ENCODE assay signal across 10 mouse cellular contexts in genomic region chr10:62557736-62558135, GRCm38 (mm10). TPM values are rescaled to one million over a fixed set of nuclear protein-coding genes. Genes with fewer than 3 reads are reported as not detected.
DNase-seq lines count a peak whose midpoint lies in the region; ATAC-seq and TF ChIP-seq lines count a peak whose summit lies in the region.
"Had no signal": no experiment of that assay in that cellular context is flagged by ENCODE, and none has a peak within 500 bp of the region (broad histone marks: within the 10 kb centered on the region; RNA-seq: fewer than 3 reads in every experiment).

No protein-coding gene starts in this region.

- WGBS in cerebellum, adult 2 months: 82% methylated on average over 1 of the region's 1 CpGs
- WGBS in lung, embryonic 14.5 days: 78% methylated on average over 1 of the region's 1 CpGs
- 90% methylated on average over 1 of the region's 1 CpGs for WGBS in heart, embryonic 11.5 days (ENCODE audit: insufficient replicate concordance)

- no peaks in the 10 kb centered on the region for H3K27me3 ChIP-seq in cerebellum, adult 2 months (ENCODE audit: control insufficient read depth, insufficient read depth, low read length)
- H3K27me3 ChIP-seq in lung, embryonic 14.5 days (ENCODE audit: insufficient read depth, low read length): no peaks in the 10 kb centered on the region
- H3K27me3 ChIP-seq in heart, embryonic 11.5 days (ENCODE audit: control insufficient read depth, insufficient read depth, low read length): no peaks in the 10 kb centered on the region
- H3K27me3 ChIP-seq: embryonic facial prominence, embryonic 13.5 days had no signal

- no peak for ATAC-seq in lung, embryonic 14.5 days (ENCODE audit: insufficient read depth)
- ATAC-seq in megakaryocyte, adult 5-6 weeks (ENCODE audit: poor library complexity, severe bottlenecking): 0 out of 2 replicates have a peak, but pooled peaks have one; percentile 24
- no peak for ATAC-seq in heart, embryonic 11.5 days (replicated peaks; ENCODE audit: insufficient number of reproducible peaks, low FRiP score, low TSS enrichment)

- no peak overlapping the region for H3K9ac ChIP-seq in lung, embryonic 14.5 days
- no peak overlapping the region for H3K9ac ChIP-seq in heart, embryonic 11.5 days (ENCODE audit: low read depth, low read length)
- H3K9ac ChIP-seq: embryonic facial prominence, embryonic 13.5 days had no signal

- TF ChIP-seq CTCF in cerebellum, adult 2 months (IDR thresholded peaks at IDR 0.05; ENCODE audit: borderline replicate concordance, insufficient read depth, low read depth, low read length): peak; percentile 53; the same call in 1 of the 2 replicates
- peak; percentile 65 for TF ChIP-seq CTCF in lung, embryonic 14.5 days (IDR thresholded peaks at IDR 0.05; ENCODE audit: low read depth)

- peaks cover 45% of the 10 kb centered on the region for H3K36me3 ChIP-seq in lung, embryonic 14.5 days (ENCODE audit: insufficient read depth)
- peaks cover 12% of the 10 kb centered on the region for H3K36me3 ChIP-seq in heart, embryonic 11.5 days (ENCODE audit: control insufficient read depth, insufficient read depth, low read length)

- no peaks in the 10 kb centered on the region for H3K4me1 ChIP-seq in cerebellum, adult 2 months (ENCODE audit: control insufficient read depth, insufficient read depth, low read length)
- H3K4me1 ChIP-seq in lung, embryonic 14.5 days (ENCODE audit: insufficient read depth): no peaks in the 10 kb centered on the region
- H3K4me1 ChIP-seq in heart, embryonic 11.5 days (ENCODE audit: control insufficient read depth, insufficient read depth, low read length): no peaks in the 10 kb centered on the region
- H3K4me1 ChIP-seq: embryonic facial prominence, embryonic 13.5 days had no signal

- no peak overlapping the region for H3K4me2 ChIP-seq in lung, embryonic 14.5 days
- no peak overlapping the region for H3K4me2 ChIP-seq in heart, embryonic 11.5 days
- H3K4me2 ChIP-seq: embryonic facial prominence, embryonic 13.5 days had no signal

- no peak for TF ChIP-seq POLR2A in cerebellum, adult 2 months (IDR thresholded peaks at IDR 0.05; ENCODE audit: borderline replicate concordance, insufficient read depth, low read length)

- H3K27ac ChIP-seq in cerebellum, adult 2 months (ENCODE audit: insufficient read depth, low read length): no peak overlapping the region
- no peak overlapping the region for H3K27ac ChIP-seq in lung, embryonic 14.5 days (ENCODE audit: low read depth)
- no peak overlapping the region for H3K27ac ChIP-seq in heart, embryonic 11.5 days (ENCODE audit: low read depth, low read length)
- H3K27ac ChIP-seq: embryonic facial prominence, embryonic 13.5 days had no signal

- no peaks in the 10 kb centered on the region for H3K9me3 ChIP-seq in lung, embryonic 14.5 days (ENCODE audit: low read depth, low read length)
- H3K9me3 ChIP-seq in heart, embryonic 11.5 days (replicated peaks; ENCODE audit: control insufficient read depth, low read length): no peaks in the 10 kb centered on the region
- H3K9me3 ChIP-seq: embryonic facial prominence, embryonic 13.5 days had no signal

- DNase-seq in cerebellum, adult 2 months: no peak
- no peak for DNase-seq in cerebellum, adult 9-10 months
- peak; percentile 48 for DNase-seq in lung, embryonic 14.5 days
- DNase-seq in lung, postnatal 4 days: no peak
- DNase-seq in T-cell, adult 2 months (ENCODE audit: low spot score): peak; percentile 33
- no peak for DNase-seq in right cerebral cortex, postnatal 4 days

- no peak overlapping the region for H3K4me3 ChIP-seq in cerebellum, adult 2 months (replicated peaks; ENCODE audit: insufficient read depth, low read depth, low read length)
- no peak overlapping the region for H3K4me3 ChIP-seq in lung, embryonic 14.5 days (ENCODE audit: low read depth, low read length)
- H3K4me3 ChIP-seq in heart, embryonic 11.5 days (ENCODE audit: low read depth, low read length): no peak overlapping the region
- H3K4me3 ChIP-seq: embryonic facial prominence, embryonic 13.5 days; myocyte had no signal

RNA-seq across cellular contexts. Expression of gene Kif1bp, which starts 20.5 kb away (rescaled TPM):
- polyA plus RNA-seq in cerebellum, adult 2 months (2012; rRNA removed): 124 and 125 TPM in 2 replicates
- polyA plus RNA-seq in lung, embryonic 14.5 days (2014; fragmentation: Nextera tagmentation; extraction: Ambion mirVana): 41.5 and 42.7 TPM in 2 replicates
- 23.3 and 23.6 TPM in 2 replicates for total RNA-seq in megakaryocyte, adult 5-6 weeks (2015)
- total RNA-seq in megakaryocyte, adult 5-6 weeks (2017): 18.1 and 19.9 TPM in 2 replicates
- 31.1 and 34.0 TPM in 2 replicates for polyA plus RNA-seq in heart, embryonic 11.5 days (2014; fragmentation: Nextera tagmentation; extraction: Ambion mirVana)

RNA-seq across cellular contexts. Expression of gene Srgn, which starts 30.5 kb away (rescaled TPM):
- 11.2 and 11.3 TPM in 2 replicates for polyA plus RNA-seq in cerebellum, adult 2 months (2012; rRNA removed)
- polyA plus RNA-seq in lung, embryonic 14.5 days (2014; fragmentation: Nextera tagmentation; extraction: Ambion mirVana): 33.8 and 39.4 TPM in 2 replicates
- 646 and 668 TPM in 2 replicates for total RNA-seq in megakaryocyte, adult 5-6 weeks (2015)
- 492 and 500 TPM in 2 replicates for total RNA-seq in megakaryocyte, adult 5-6 weeks (2017)
- polyA plus RNA-seq in heart, embryonic 11.5 days (2014; fragmentation: Nextera tagmentation; extraction: Ambion mirVana): 6.7 and 9.1 TPM in 2 replicates

RNA-seq across cellular contexts. Expression of gene Ddx21, which starts 44.3 kb away (rescaled TPM):
- 18.2 and 19.9 TPM in 2 replicates for polyA plus RNA-seq in cerebellum, adult 2 months (2012; rRNA removed)
- 34.4 and 35.4 TPM in 2 replicates for polyA plus RNA-seq in lung, embryonic 14.5 days (2014; fragmentation: Nextera tagmentation; extraction: Ambion mirVana)
- total RNA-seq in megakaryocyte, adult 5-6 weeks (2015): 36.2 and 38.4 TPM in 2 replicates
- total RNA-seq in megakaryocyte, adult 5-6 weeks (2017): 59.8 and 61.7 TPM in 2 replicates
- 20.8 and 21.4 TPM in 2 replicates for polyA plus RNA-seq in heart, embryonic 11.5 days (2014; fragmentation: Nextera tagmentation; extraction: Ambion mirVana)

Comparison
In these comparisons a context has a peak if more than half of its experiments do, and no peak if none do; other contexts are left out.
1. DNase-seq: peak in lung, embryonic 14.5 days (single experiment) and T-cell, adult 2 months (single experiment); none in cerebellum, adult 2 months (0 of 2), cerebellum, adult 9-10 months (single experiment), lung, postnatal 4 days (0 of 2) and right cerebral cortex, postnatal 4 days (single experiment).